ENCODE assay signal across 9 mouse cellular contexts in genomic region chr1:38934668-38935067, GRCm38 (mm10). TPM values are rescaled to one million over a fixed set of nuclear protein-coding genes. Genes with fewer than 3 reads are reported as not detected.
DNase-seq lines count a peak whose midpoint lies in the region; ATAC-seq and TF ChIP-seq lines count a peak whose summit lies in the region.
"Had no signal": no experiment of that assay in that cellular context is flagged by ENCODE, and none has a peak within 500 bp of the region (broad histone marks: within the 10 kb centered on the region; RNA-seq: fewer than 3 reads in every experiment).

No protein-coding gene starts in this region.

- peak; percentile 78 for TF ChIP-seq CTCF in layer of hippocampus, adult 2 months (conservative IDR thresholded peaks at IDR 0.05)
- TF ChIP-seq CTCF in E14TG2a.4 (conservative IDR thresholded peaks at IDR 0.05; ENCODE audit: low read length): peak; percentile 69
- peak; percentile 65 for TF ChIP-seq CTCF in stomach, postnatal 0 days (IDR thresholded peaks at IDR 0.05; ENCODE audit: low read depth)

- H3K9ac ChIP-seq in stomach, postnatal 0 days (ENCODE audit: low read length): no peak overlapping the region

- no peaks in the 10 kb centered on the region for H3K36me3 ChIP-seq in E14TG2a.4 (ENCODE audit: insufficient read depth, low read length)
- no peaks in the 10 kb centered on the region for H3K36me3 ChIP-seq in stomach, postnatal 0 days (ENCODE audit: control insufficient read depth, insufficient read depth, low read length)

- 0 out of 2 replicates have a peak, but pooled peaks cover 4% of the 10 kb centered on the region for H3K27me3 ChIP-seq in E14TG2a.4 (ENCODE audit: insufficient read depth, low read length)
- H3K27me3 ChIP-seq in stomach, postnatal 0 days (ENCODE audit: control insufficient read depth, insufficient read depth, low read length): no peaks in the 10 kb centered on the region

- 23% methylated on average over 5 of the region's 5 CpGs for WGBS in stomach, postnatal 0 days

- H3K4me1 ChIP-seq in E14TG2a.4 (replicated peaks; ENCODE audit: low read depth, low read length): no peaks in the 10 kb centered on the region
- H3K4me1 ChIP-seq in stomach, postnatal 0 days (replicated peaks; ENCODE audit: control insufficient read depth, insufficient read depth): no peaks in the 10 kb centered on the region

- no peak overlapping the region for H3K27ac ChIP-seq in layer of hippocampus, adult 2 months
- no peak overlapping the region for H3K27ac ChIP-seq in stomach, postnatal 0 days (replicated peaks)

- H3K4me2 ChIP-seq in stomach, postnatal 0 days (replicated peaks; ENCODE audit: low read depth): no peak overlapping the region

- intact Hi-C loops in left cerebral cortex, postnatal 25 days (cut with DNase I): loop anchor here (5.0 kb wide), 1 partner anchor 67 kb away; no protein-coding TSS in a partner anchor

- H3K4me3 ChIP-seq in layer of hippocampus, adult 2 months: no peak overlapping the region
- no peak overlapping the region for H3K4me3 ChIP-seq in E14TG2a.4 (replicated peaks; ENCODE audit: low read length)
- H3K4me3 ChIP-seq in stomach, postnatal 0 days (ENCODE audit: low read depth, low read length): no peak overlapping the region

- peak in 1 of 2 experiments; percentile 17 for DNase-seq in layer of hippocampus, adult 2 months (ENCODE audit: low spot score in 2 of 2)
- no peak for DNase-seq in layer of hippocampus, adult 9-10 months (ENCODE audit: low spot score)
- DNase-seq in embryo, embryonic 11 days: peak; percentile 37
- no peak for DNase-seq in stomach, postnatal 0 days (ENCODE audit: low spot score)
- DNase-seq in left cerebral cortex, postnatal 25 days (ENCODE audit: low spot score in 2 of 2): no peak

- TF ChIP-seq EP300 in stomach, postnatal 0 days (optimal IDR thresholded peaks at IDR 0.05): no peak

- peak; percentile 40 for ATAC-seq in activated CD4-positive, CD25-positive, alpha-beta regulatory T cell, adult 4 months
- ATAC-seq in stomach, postnatal 0 days (ENCODE audit: low FRiP score, low TSS enrichment): no peak
- ATAC-seq in megakaryocyte-erythroid progenitor cell, adult 5-6 weeks (replicated peaks; ENCODE audit: low FRiP score, low TSS enrichment, poor library complexity, severe bottlenecking): no peak

- no peaks in the 10 kb centered on the region for H3K9me3 ChIP-seq in E14TG2a.4 (ENCODE audit: low read length)
- no peaks in the 10 kb centered on the region for H3K9me3 ChIP-seq in stomach, postnatal 0 days (ENCODE audit: control insufficient read depth, low read length)

RNA-seq across cellular contexts. Expression of gene Nms, which starts 4.3 kb away (rescaled TPM):
- total RNA-seq in layer of hippocampus, adult 2 months (2021): not detected
- polyA plus RNA-seq in activated CD4-positive, CD25-positive, alpha-beta regulatory T cell, adult 4 months (2017; shearing (Covaris generic)): not detected
- not detected in 2 replicates for polyA plus RNA-seq in stomach, postnatal 0 days (2015; fragmentation: Nextera tagmentation; extraction: Ambion mirVana)
- not detected for total RNA-seq in left cerebral cortex, postnatal 25 days (2021)
- total RNA-seq in megakaryocyte-erythroid progenitor cell, adult 5-6 weeks (2014; fragmentation: Nextera tagmentation): not detected in 2 replicates
- total RNA-seq in megakaryocyte-erythroid progenitor cell, adult 5-6 weeks (2017): not detected in 2 replicates
- polyA plus RNA-seq: stomach, embryonic 16.5 days had no signal

RNA-seq across cellular contexts. Expression of gene Chst10, which starts 36.7 kb away (rescaled TPM):
- 10 to 100 TPM; 52.6 to 56.3 TPM for total RNA-seq in layer of hippocampus, adult 2 months (2021)
- polyA plus RNA-seq in activated CD4-positive, CD25-positive, alpha-beta regulatory T cell, adult 4 months (2017; shearing (Covaris generic)): 10 to 100 TPM; 21.9 to 32.7 TPM
- polyA plus RNA-seq in stomach, postnatal 0 days (2015; fragmentation: Nextera tagmentation; extraction: Ambion mirVana): 1.3 and 1.8 TPM in 2 replicates
- total RNA-seq in left cerebral cortex, postnatal 25 days (2021): 10 to 100 TPM; 62.0 to 67.5 TPM
- total RNA-seq in megakaryocyte-erythroid progenitor cell, adult 5-6 weeks (2014; fragmentation: Nextera tagmentation): 10.0 and 12.8 TPM in 2 replicates
- total RNA-seq in megakaryocyte-erythroid progenitor cell, adult 5-6 weeks (2017): 1.2 and 1.4 TPM in 2 replicates

RNA-seq across cellular contexts. Expression of gene Pdcl3, which starts 50.7 kb away (rescaled TPM):
- 10 to 100 TPM; 36.3 TPM for total RNA-seq in layer of hippocampus, adult 2 months (2021)
- 100 to 1,000 TPM; 152 to 169 TPM for polyA plus RNA-seq in activated CD4-positive, CD25-positive, alpha-beta regulatory T cell, adult 4 months (2017; shearing (Covaris generic))
- 151 and 155 TPM in 2 replicates for polyA plus RNA-seq in stomach, postnatal 0 days (2015; fragmentation: Nextera tagmentation; extraction: Ambion mirVana)
- 10 to 100 TPM; 38.0 to 42.0 TPM for total RNA-seq in left cerebral cortex, postnatal 25 days (2021)
- 38.1 and 43.7 TPM in 2 replicates for total RNA-seq in megakaryocyte-erythroid progenitor cell, adult 5-6 weeks (2014; fragmentation: Nextera tagmentation)
- 36.6 and 60.5 TPM in 2 replicates for total RNA-seq in megakaryocyte-erythroid progenitor cell, adult 5-6 weeks (2017)
